Mouse (Mus musculus): ENCODE results near the gene Cacnb3. TPM values are rescaled to one million over a fixed set of nuclear protein-coding genes. Genes with fewer than 3 reads are reported as not detected.
"Not testable (repeated sequence)": the region's sequence is repeated elsewhere in the genome, so short reads cannot be mapped to it uniquely, and the experiment has no call there.

Gene Cacnb3
- total RNA-seq (2021) = 10 to 100 TPM; 13.6 to 14.0 TPM

- intact Hi-C loops (cut with DNase I) = no loop called here
- no peak for DNase-seq
These were observed at the start of gene Cacnb3 for GRCm38 (mm10) chr15:98630540-98630939. TSS of gene Cacnb3 (plus strand) at chr15:98630840.

- intact Hi-C loops (cut with DNase I) = loop anchor here (5.0 kb wide), 1 partner anchor 115 kb away; no protein-coding TSS in a partner anchor
These were observed 48.2 kb upstream of the Cacnb3 start for GRCm38 (mm10) chr15:98582410-98582809.

GRCm38 (mm10) chr15:98582996-98583395 lies 47.6 kb upstream of the Cacnb3 start:
- intact Hi-C loops (cut with DNase I) = loop anchor here (5.0 kb wide), 1 partner anchor 114 kb away; no protein-coding TSS in a partner anchor
- no peak for DNase-seq

More at GRCm38 (mm10) chr15:98582410-98582809, 48.2 kb upstream of the Cacnb3 start:
- peak in 1 of 2 experiments; percentile 49 for DNase-seq

- DNase-seq = no peak
- intact Hi-C loops (cut with DNase I) = no loop called here
These were observed 45.2 kb upstream of the Cacnb3 start for GRCm38 (mm10) chr15:98585421-98585820.

GRCm38 (mm10) chr15:98586141-98586540 lies 44.5 kb upstream of the Cacnb3 start:
- intact Hi-C loops (cut with DNase I); DNase-seq: not testable (repeated sequence)

- intact Hi-C loops (cut with DNase I) = no loop called here
- DNase-seq = no peak
These were observed 42.9 kb upstream of the Cacnb3 start for GRCm38 (mm10) chr15:98587751-98588150.

- intact Hi-C loops (cut with DNase I) = no loop called here
- peak in 1 of 2 experiments; percentile 5 for DNase-seq
These were observed 40.9 kb upstream of the Cacnb3 start for GRCm38 (mm10) chr15:98589640-98590336.

GRCm38 (mm10) chr15:98591396-98591795 lies 39.2 kb upstream of the Cacnb3 start:
- peak in 1 of 2 experiments; percentile 4 for DNase-seq
- intact Hi-C loops (cut with DNase I) = no loop called here

GRCm38 (mm10) chr15:98594193-98594592 lies 36.4 kb upstream of the Cacnb3 start:
- intact Hi-C loops (cut with DNase I) = no loop called here
- peak in 1 of 2 experiments; percentile 3 for DNase-seq

GRCm38 (mm10) chr15:98595049-98595448 lies 35.6 kb upstream of the Cacnb3 start:
- no peak for DNase-seq
- intact Hi-C loops (cut with DNase I) = no loop called here

GRCm38 (mm10) chr15:98596609-98597008 lies 34.0 kb upstream of the Cacnb3 start:
- no peak for DNase-seq
- intact Hi-C loops (cut with DNase I) = no loop called here

- intact Hi-C loops (cut with DNase I) = loop anchor here (2.0 kb wide), 1 partner anchor 19 kb away; no protein-coding TSS in a partner anchor
- DNase-seq = peak in 1 of 2 experiments; percentile 33
These were observed 30.5 kb upstream of the Cacnb3 start for GRCm38 (mm10) chr15:98600036-98600709.

- no peak for DNase-seq
- intact Hi-C loops (cut with DNase I) = loop anchor here (2.0 kb wide), 1 partner anchor 21 kb away; no protein-coding TSS in a partner anchor
These were observed 28.8 kb upstream of the Cacnb3 start for GRCm38 (mm10) chr15:98601832-98602190.

GRCm38 (mm10) chr15:98602191-98602881 lies 28.3 kb upstream of the Cacnb3 start:
- peak; percentile 83 to 84 for DNase-seq
- intact Hi-C loops (cut with DNase I) = no loop called here

GRCm38 (mm10) chr15:98602921-98603458 lies 27.6 kb upstream of the Cacnb3 start:
- intact Hi-C loops (cut with DNase I) = no loop called here
- peak; percentile 63 to 69 for DNase-seq

GRCm38 (mm10) chr15:98604041-98604575 lies 26.5 kb upstream of the Cacnb3 start:
- intact Hi-C loops (cut with DNase I) = no loop called here

GRCm38 (mm10) chr15:98606051-98606536 lies 24.5 kb upstream of the Cacnb3 start:
- intact Hi-C loops (cut with DNase I) = no loop called here
- DNase-seq = peak; percentile 50 to 76

More at GRCm38 (mm10) chr15:98604041-98604575, 26.5 kb upstream of the Cacnb3 start:
- DNase-seq = no peak

- intact Hi-C loops (cut with DNase I) = no loop called here
- no peak for DNase-seq
These were observed 23.9 kb upstream of the Cacnb3 start for GRCm38 (mm10) chr15:98606739-98607138.

GRCm38 (mm10) chr15:98607557-98607956 lies 23.1 kb upstream of the Cacnb3 start:
- peak; percentile 90 to 94 for DNase-seq
- intact Hi-C loops (cut with DNase I) = no loop called here
